In genomic region chr15:27788122-27788759, GRCm38 (mm10) we compare ENCODE assay signal across 8 mouse cellular contexts.
DNase-seq lines count a peak whose midpoint lies in the region; ATAC-seq and TF ChIP-seq lines count a peak whose summit lies in the region.

No protein-coding gene starts in this region.

- no peaks in the 10 kb centered on the region for H3K27me3 ChIP-seq in forebrain, embryonic 12.5 days
- no peaks in the 10 kb centered on the region for H3K27me3 ChIP-seq in hindbrain, embryonic 13.5 days
- H3K27me3 ChIP-seq in stomach, postnatal 0 days (ENCODE audit: control insufficient read depth, insufficient read depth, low read length): no peaks in the 10 kb centered on the region

- 25% methylated on average over 17 of the region's 17 CpGs for WGBS in forebrain, embryonic 12.5 days
- WGBS in hindbrain, embryonic 13.5 days: 34% methylated on average over 17 of the region's 17 CpGs
- WGBS in stomach, postnatal 0 days: 45% methylated on average over 17 of the region's 17 CpGs

- H3K4me3 ChIP-seq in forebrain, embryonic 12.5 days (replicated peaks): peak overlapping the region; percentile 26
- peak overlapping the region; percentile 26 for H3K4me3 ChIP-seq in hindbrain, embryonic 13.5 days
- H3K4me3 ChIP-seq in stomach, postnatal 0 days (ENCODE audit: low read depth, low read length): peak overlapping the region; percentile 42

- peak overlapping the region; percentile 61 for H3K9ac ChIP-seq in forebrain, embryonic 12.5 days
- peak overlapping the region; percentile 74 for H3K9ac ChIP-seq in hindbrain, embryonic 13.5 days
- H3K9ac ChIP-seq in stomach, postnatal 0 days (ENCODE audit: low read length): peak overlapping the region; percentile 55

- H3K36me3 ChIP-seq in forebrain, embryonic 12.5 days (replicated peaks): no peaks in the 10 kb centered on the region
- no peaks in the 10 kb centered on the region for H3K36me3 ChIP-seq in hindbrain, embryonic 13.5 days
- H3K36me3 ChIP-seq in stomach, postnatal 0 days (ENCODE audit: control insufficient read depth, insufficient read depth, low read length): no peaks in the 10 kb centered on the region

- peak; percentile 28 for ATAC-seq in forebrain, embryonic 12.5 days (ENCODE audit: low FRiP score)
- peak; percentile 35 for ATAC-seq in hindbrain, embryonic 13.5 days (ENCODE audit: low FRiP score)
- peak; percentile 75 for ATAC-seq in stomach, postnatal 0 days (ENCODE audit: low FRiP score, low TSS enrichment)

- H3K27ac ChIP-seq in forebrain, embryonic 12.5 days: peak overlapping the region; percentile 86
- peak overlapping the region; percentile 93 for H3K27ac ChIP-seq in hindbrain, embryonic 13.5 days
- H3K27ac ChIP-seq in stomach, postnatal 0 days (replicated peaks): peak overlapping the region; percentile 82

- DNase-seq in right cerebral cortex, adult 18-20 months: peak; percentile 64
- no peak for DNase-seq in right cerebral cortex, postnatal 25 days
- DNase-seq in lung, postnatal 14 days: peak; percentile 54
- DNase-seq in stomach, postnatal 0 days (ENCODE audit: low spot score): no peak
- no peak for DNase-seq in frontal cortex, postnatal 10 days (ENCODE audit: low spot score in 2 of 2)
- no peak for DNase-seq in spleen, adult 18-20 months

- TF ChIP-seq EP300 in stomach, postnatal 0 days (optimal IDR thresholded peaks at IDR 0.05): no peak

- H3K9me3 ChIP-seq in forebrain, embryonic 12.5 days: no peaks in the 10 kb centered on the region
- no peaks in the 10 kb centered on the region for H3K9me3 ChIP-seq in hindbrain, embryonic 13.5 days
- no peaks in the 10 kb centered on the region for H3K9me3 ChIP-seq in stomach, postnatal 0 days (ENCODE audit: control insufficient read depth, low read length)

- peaks cover 83% of the 10 kb centered on the region for H3K4me1 ChIP-seq in forebrain, embryonic 12.5 days
- peaks cover 90% of the 10 kb centered on the region for H3K4me1 ChIP-seq in hindbrain, embryonic 13.5 days (replicated peaks)
- H3K4me1 ChIP-seq in stomach, postnatal 0 days (replicated peaks; ENCODE audit: control insufficient read depth, insufficient read depth): peaks cover 14% of the 10 kb centered on the region

- no peak for TF ChIP-seq CTCF in stomach, postnatal 0 days (IDR thresholded peaks at IDR 0.05; ENCODE audit: low read depth)

- H3K4me2 ChIP-seq in forebrain, embryonic 12.5 days: peak overlapping the region; percentile 44
- H3K4me2 ChIP-seq in hindbrain, embryonic 13.5 days: peak overlapping the region; percentile 40
- peak overlapping the region; percentile 46 for H3K4me2 ChIP-seq in stomach, postnatal 0 days (replicated peaks; ENCODE audit: low read depth)

Comparison
In these comparisons a context has a peak if more than half of its experiments do, and no peak if none do; other contexts are left out.
1. DNase-seq: peak in right cerebral cortex, adult 18-20 months (single experiment) and lung, postnatal 14 days (single experiment); none in right cerebral cortex, postnatal 25 days (single experiment), stomach, postnatal 0 days (single experiment), frontal cortex, postnatal 10 days (0 of 2) and spleen, adult 18-20 months (0 of 2).
2. Peak in every context shown above with its lines, with median percentiles within 50 percentile points of each other: ATAC-seq, H3K27ac ChIP-seq, H3K4me2 ChIP-seq, H3K4me3 ChIP-seq and H3K9ac ChIP-seq.